Mouse (Mus musculus) CH12.LX (cell line): Measurements from ENCODE around the gene Ikzf3. TPM values are rescaled to one million over a fixed set of nuclear protein-coding genes. Genes with fewer than 3 reads are reported as not detected.

Experiments
- polyA plus RNA-seq: library from polyadenylated mRNA; unstranded; fragments of >175 nt; gene quantifications from 2 replicates; pipeline ENCODE4 v1.2.1, GENCODE M21; 2012; ENCODE audit warnings: low read depth; ENCODE audit not compliant: insufficient read length
- total RNA-seq, 2 experiments: library from RNA; depleted of rRNA; stranded (reverse); fragments of 300-350 nt in 1 of 2; fragments of >200 nt in 1 of 2; gene quantifications; 2 replicates each; pipeline ENCODE4 v1.2.3; 2012 to 2014

Ikzf3 gene
- total and polyA plus RNA-seq, 3 experiments, result 110 to 238 (median 130) TPM

Other genes with a start within 250 kb of the Ikzf3 start
Only the 20 nearest of the 22 such genes appear.
- not detected in 2 replicates for gene Neurod2, start 216.4 kb downstream of the Ikzf3 start, total RNA-seq (2012; rRNA removed)
- not detected in 2 replicates for gene Neurod2, start 216.4 kb downstream of the Ikzf3 start, total RNA-seq (2014; rRNA removed)
- gene Neurod2, start 216.4 kb downstream of the Ikzf3 start, polyA plus RNA-seq, result not detected in 2 replicates
- 0.08 TPM in 1 of 2 replicates, not detected in the other for gene Ppp1r1b, start 197.6 kb downstream of the Ikzf3 start, total RNA-seq (2012; rRNA removed)
- gene Ppp1r1b, start 197.6 kb downstream of the Ikzf3 start, total RNA-seq (2014; rRNA removed), result not detected in 2 replicates
- gene Ppp1r1b, start 197.6 kb downstream of the Ikzf3 start, polyA plus RNA-seq, result not detected in 2 replicates
- 39.6 and 44.4 TPM in 2 replicates for gene Stard3, start 187.7 kb downstream of the Ikzf3 start, total RNA-seq (2012; rRNA removed)
- 28.4 and 33.9 TPM in 2 replicates for gene Stard3, start 187.7 kb downstream of the Ikzf3 start, total RNA-seq (2014; rRNA removed)
- gene Stard3, start 187.7 kb downstream of the Ikzf3 start, polyA plus RNA-seq, result 28.9 and 31.7 TPM in 2 replicates
- gene Tcap, start 162.2 kb downstream of the Ikzf3 start, total RNA-seq (2012; rRNA removed), result 0.50 TPM in 1 of 2 replicates, not detected in the other
- not detected in 2 replicates for gene Tcap, start 162.2 kb downstream of the Ikzf3 start, total RNA-seq (2014; rRNA removed)
- gene Tcap, start 162.2 kb downstream of the Ikzf3 start, polyA plus RNA-seq, result not detected in 2 replicates
- gene Pnmt, start 159.6 kb downstream of the Ikzf3 start, total RNA-seq (2012; rRNA removed), result not detected in 2 replicates
- not detected in 2 replicates for gene Pnmt, start 159.6 kb downstream of the Ikzf3 start, total RNA-seq (2014; rRNA removed)
- gene Pnmt, start 159.6 kb downstream of the Ikzf3 start, polyA plus RNA-seq, result not detected in 2 replicates
- gene Pgap3, start 145.5 kb downstream of the Ikzf3 start, total RNA-seq (2012; rRNA removed), result 6.9 and 7.1 TPM in 2 replicates
- gene Pgap3, start 145.5 kb downstream of the Ikzf3 start, total RNA-seq (2014; rRNA removed), result 2.4 and 3.3 TPM in 2 replicates
- gene Pgap3, start 145.5 kb downstream of the Ikzf3 start, polyA plus RNA-seq, result 6.5 and 7.1 TPM in 2 replicates
- gene Erbb2, start 133.6 kb downstream of the Ikzf3 start, total RNA-seq (2012; rRNA removed), result 0.08 and 0.17 TPM in 2 replicates
- not detected in 2 replicates for gene Erbb2, start 133.6 kb downstream of the Ikzf3 start, total RNA-seq (2014; rRNA removed)
- gene Erbb2, start 133.6 kb downstream of the Ikzf3 start, polyA plus RNA-seq, result 0.06 TPM in 1 of 2 replicates, not detected in the other
- 129 and 136 TPM in 2 replicates for gene Mien1, start 107.0 kb downstream of the Ikzf3 start, total RNA-seq (2012; rRNA removed)
- 80.3 and 84.7 TPM in 2 replicates for gene Mien1, start 107.0 kb downstream of the Ikzf3 start, total RNA-seq (2014; rRNA removed)
- gene Mien1, start 107.0 kb downstream of the Ikzf3 start, polyA plus RNA-seq, result 94.6 and 109 TPM in 2 replicates
- gene Grb7, start 99.6 kb downstream of the Ikzf3 start, total RNA-seq (2012; rRNA removed), result 8.0 and 13.3 TPM in 2 replicates
- 3.0 and 4.5 TPM in 2 replicates for gene Grb7, start 99.6 kb downstream of the Ikzf3 start, total RNA-seq (2014; rRNA removed)
- 9.9 and 11.5 TPM in 2 replicates for gene Grb7, start 99.6 kb downstream of the Ikzf3 start, polyA plus RNA-seq
- gene Zpbp2, start 5.1 kb upstream of the Ikzf3 start, total RNA-seq (2012; rRNA removed), result 3.1 and 3.9 TPM in 2 replicates
- gene Zpbp2, start 5.1 kb upstream of the Ikzf3 start, total RNA-seq (2014; rRNA removed), result 3.2 and 5.0 TPM in 2 replicates
- 3.0 and 3.7 TPM in 2 replicates for gene Zpbp2, start 5.1 kb upstream of the Ikzf3 start, polyA plus RNA-seq
- gene Ormdl3, start 41.3 kb upstream of the Ikzf3 start, total RNA-seq (2012; rRNA removed), result 45.1 and 49.7 TPM in 2 replicates
- 30.6 and 32.9 TPM in 2 replicates for gene Ormdl3, start 41.3 kb upstream of the Ikzf3 start, total RNA-seq (2014; rRNA removed)
- 32.5 and 34.9 TPM in 2 replicates for gene Ormdl3, start 41.3 kb upstream of the Ikzf3 start, polyA plus RNA-seq
- not detected in 2 replicates for gene Lrrc3c, start 52.3 kb upstream of the Ikzf3 start, total RNA-seq (2012; rRNA removed)
- not detected in 2 replicates for gene Lrrc3c, start 52.3 kb upstream of the Ikzf3 start, total RNA-seq (2014; rRNA removed)
- gene Lrrc3c, start 52.3 kb upstream of the Ikzf3 start, polyA plus RNA-seq, result not detected in 2 replicates
- gene Gm12355, start 79.6 kb upstream of the Ikzf3 start, total RNA-seq (2012; rRNA removed), result 1.8 and 2.0 TPM in 2 replicates
- gene Gm12355, start 79.6 kb upstream of the Ikzf3 start, total RNA-seq (2014; rRNA removed), result 24.2 and 26.0 TPM in 2 replicates
- 3.0 and 9.8 TPM in 2 replicates for gene Gm12355, start 79.6 kb upstream of the Ikzf3 start, polyA plus RNA-seq
- gene Gsdma3, start 80.3 kb upstream of the Ikzf3 start, total RNA-seq (2012; rRNA removed), result not detected in 2 replicates
- not detected in 2 replicates for gene Gsdma3, start 80.3 kb upstream of the Ikzf3 start, total RNA-seq (2014; rRNA removed)
- not detected in 2 replicates for gene Gsdma3, start 80.3 kb upstream of the Ikzf3 start, polyA plus RNA-seq
- gene Gsdma2, start 100.7 kb upstream of the Ikzf3 start, total RNA-seq (2012; rRNA removed), result not detected in 2 replicates
- gene Gsdma2, start 100.7 kb upstream of the Ikzf3 start, total RNA-seq (2014; rRNA removed), result not detected in 2 replicates
- not detected in 2 replicates for gene Gsdma2, start 100.7 kb upstream of the Ikzf3 start, polyA plus RNA-seq
- not detected in 2 replicates for gene Gsdma, start 118.3 kb upstream of the Ikzf3 start, total RNA-seq (2012; rRNA removed)
- gene Gsdma, start 118.3 kb upstream of the Ikzf3 start, total RNA-seq (2014; rRNA removed), result not detected in 2 replicates
- gene Gsdma, start 118.3 kb upstream of the Ikzf3 start, polyA plus RNA-seq, result 0.08 and 0.10 TPM in 2 replicates
- gene Psmd3, start 136.5 kb upstream of the Ikzf3 start, total RNA-seq (2012; rRNA removed), result 291 and 337 TPM in 2 replicates
- gene Psmd3, start 136.5 kb upstream of the Ikzf3 start, total RNA-seq (2014; rRNA removed), result 163 and 166 TPM in 2 replicates
- gene Psmd3, start 136.5 kb upstream of the Ikzf3 start, polyA plus RNA-seq, result 345 and 354 TPM in 2 replicates
- gene Csf3, start 155.2 kb upstream of the Ikzf3 start, total RNA-seq (2012; rRNA removed), result not detected in 2 replicates
- gene Csf3, start 155.2 kb upstream of the Ikzf3 start, total RNA-seq (2014; rRNA removed), result not detected in 2 replicates
- 0.21 and 0.29 TPM in 2 replicates for gene Csf3, start 155.2 kb upstream of the Ikzf3 start, polyA plus RNA-seq
- gene Med24, start 183.4 kb upstream of the Ikzf3 start, total RNA-seq (2012; rRNA removed), result 47.7 and 48.6 TPM in 2 replicates
- gene Med24, start 183.4 kb upstream of the Ikzf3 start, total RNA-seq (2014; rRNA removed), result 26.5 and 30.9 TPM in 2 replicates
- gene Med24, start 183.4 kb upstream of the Ikzf3 start, polyA plus RNA-seq, result 64.2 and 78.8 TPM in 2 replicates
- gene Thra, start 194.6 kb upstream of the Ikzf3 start, total RNA-seq (2012; rRNA removed), result 2.5 and 3.9 TPM in 2 replicates
- 0.81 and 1.1 TPM in 2 replicates for gene Thra, start 194.6 kb upstream of the Ikzf3 start, total RNA-seq (2014; rRNA removed)
- 3.8 and 4.3 TPM in 2 replicates for gene Thra, start 194.6 kb upstream of the Ikzf3 start, polyA plus RNA-seq